Mouse (Mus musculus): ENCODE measurements at regions not wholly inside any gene's neighbourhood (a gene's known extent, or its start where the extent isn't known, plus 50 kb on each side); places are given as distances from the start of the nearest gene placed in this dataset.

DNA sequence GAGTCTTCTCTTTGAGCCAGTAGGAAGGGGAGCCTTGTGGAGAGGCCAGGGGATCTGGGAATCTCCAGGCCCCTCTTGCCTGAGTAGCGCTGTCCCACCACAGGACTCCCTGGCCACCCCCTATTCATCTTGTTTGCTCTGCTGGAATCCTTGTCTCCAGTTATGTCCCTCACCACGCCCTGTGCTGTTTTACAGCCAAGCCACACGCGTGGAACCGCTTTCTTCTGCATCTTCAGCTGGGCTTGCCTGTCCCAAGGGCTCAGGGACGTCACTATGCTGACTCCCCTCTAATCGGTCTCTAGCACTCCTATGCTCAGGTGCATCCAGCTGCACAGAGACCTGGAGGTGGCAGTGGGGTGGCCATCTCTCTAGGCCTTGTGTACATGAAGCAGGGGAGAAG, 151.3 kb downstream of the Pja1 start:
- no peak overlapping the region for H3K27ac ChIP-seq (ENCODE audit: low read depth, low read length)
- no peak overlapping the region for H3K4me3 ChIP-seq (ENCODE audit: low read depth, low read length)
- ATAC-seq (replicated peaks; ENCODE audit: insufficient number of reproducible peaks, low FRiP score, low TSS enrichment): no peak
- no peaks in the 10 kb centered on the region for H3K9me3 ChIP-seq (replicated peaks; ENCODE audit: control insufficient read depth, low read length)
- H3K4me2 ChIP-seq: no peak overlapping the region
- no peak overlapping the region for H3K9ac ChIP-seq (ENCODE audit: low read depth, low read length)
- peaks cover 6% of the 10 kb centered on the region; the same call in 1 of the 2 replicates for H3K4me1 ChIP-seq (ENCODE audit: control insufficient read depth, insufficient read depth, low read length)
- WGBS (ENCODE audit: insufficient replicate concordance): 85% methylated on average over 7 of the region's 7 CpGs
- H3K36me3 ChIP-seq (ENCODE audit: control insufficient read depth, insufficient read depth, low read length): no peaks in the 10 kb centered on the region
- peaks cover 11% of the 10 kb centered on the region; the same call in 1 of the 2 replicates for H3K27me3 ChIP-seq (ENCODE audit: control insufficient read depth, insufficient read depth, low read length)

- Histone ChIP-seq H3K9me3 (replicated peaks; ENCODE audit: control insufficient read depth, low read length) (no peaks in the 10 kb centered on the region), H3K27me3 (ENCODE audit: control insufficient read depth, insufficient read depth, low read length) (peaks cover 11% of the 10 kb centered on the region; the same call in 1 of the 2 replicates), H3K36me3 (ENCODE audit: control insufficient read depth, insufficient read depth, low read length) (no peaks in the 10 kb centered on the region), H3K9ac (ENCODE audit: low read depth, low read length) (no peak overlapping the region), H3K27ac (ENCODE audit: low read depth, low read length) (no peak overlapping the region), H3K4me1 (ENCODE audit: control insufficient read depth, insufficient read depth, low read length) (no peaks in the 10 kb centered on the region; the same call in 1 of the 2 replicates), H3K4me3 (ENCODE audit: low read depth, low read length) (no peak overlapping the region), H3K4me2 (no peak overlapping the region)
- ATAC-seq (replicated peaks; ENCODE audit: insufficient number of reproducible peaks, low FRiP score, low TSS enrichment): no peak
- 59% methylated on average over 6 of the region's 6 CpGs for WGBS (ENCODE audit: insufficient replicate concordance)
These were observed 151.9 kb downstream of the Pja1 start for GRCm38 (mm10) chrX:99319163-99319562.

DNA sequence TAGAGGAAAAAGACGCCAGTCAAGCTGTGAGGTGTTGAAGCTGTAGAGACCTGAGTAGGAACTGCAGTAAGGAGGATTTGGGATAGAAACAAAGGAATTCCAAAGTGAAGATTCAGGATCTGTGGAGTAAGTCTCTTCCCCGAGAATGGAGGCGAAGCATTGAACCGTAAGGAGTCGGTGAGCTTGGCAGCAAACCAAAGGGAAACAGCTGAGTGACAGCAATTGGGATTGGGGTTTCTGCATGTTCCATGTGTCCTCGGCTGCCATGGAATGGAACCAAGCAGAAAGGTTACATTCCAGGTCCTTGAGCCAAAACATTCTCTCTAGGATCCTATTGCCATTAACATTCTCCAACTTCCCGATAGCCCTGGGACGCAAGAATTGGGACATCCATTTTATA, 152.9 kb downstream of the Pja1 start:
- no peaks in the 10 kb centered on the region for H3K36me3 ChIP-seq (ENCODE audit: control insufficient read depth, insufficient read depth, low read length)
- H3K27ac ChIP-seq (ENCODE audit: low read depth, low read length): no peak overlapping the region
- ATAC-seq (replicated peaks; ENCODE audit: insufficient number of reproducible peaks, low FRiP score, low TSS enrichment): no peak
- no peaks in the 10 kb centered on the region; the same call in 1 of the 2 replicates for H3K4me1 ChIP-seq (ENCODE audit: control insufficient read depth, insufficient read depth, low read length)
- no peak overlapping the region for H3K4me3 ChIP-seq (ENCODE audit: low read depth, low read length)
- no peak overlapping the region for H3K9ac ChIP-seq (ENCODE audit: low read depth, low read length)
- no peak overlapping the region for H3K4me2 ChIP-seq
- H3K27me3 ChIP-seq (ENCODE audit: control insufficient read depth, insufficient read depth, low read length): peaks cover 13% of the 10 kb centered on the region; the same call in 1 of the 2 replicates
- WGBS (ENCODE audit: insufficient replicate concordance): 70% methylated on average over 8 of the region's 8 CpGs
- no peaks in the 10 kb centered on the region for H3K9me3 ChIP-seq (replicated peaks; ENCODE audit: control insufficient read depth, low read length)

- Histone ChIP-seq H3K27me3 (ENCODE audit: control insufficient read depth, insufficient read depth, low read length) (peaks cover 13% of the 10 kb centered on the region; the same call in 1 of the 2 replicates), H3K27ac (ENCODE audit: low read depth, low read length) (no peak overlapping the region), H3K36me3 (ENCODE audit: control insufficient read depth, insufficient read depth, low read length) (no peaks in the 10 kb centered on the region), H3K9ac (ENCODE audit: low read depth, low read length) (no peak overlapping the region), H3K4me2 (no peak overlapping the region), H3K9me3 (replicated peaks; ENCODE audit: control insufficient read depth, low read length) (no peaks in the 10 kb centered on the region), H3K4me3 (ENCODE audit: low read depth, low read length) (no peak overlapping the region), H3K4me1 (ENCODE audit: control insufficient read depth, insufficient read depth, low read length) (no peaks in the 10 kb centered on the region; the same call in 1 of the 2 replicates)
- 79% methylated on average over 10 of the region's 10 CpGs for WGBS (ENCODE audit: insufficient replicate concordance)
- ATAC-seq (replicated peaks; ENCODE audit: insufficient number of reproducible peaks, low FRiP score, low TSS enrichment): no peak
These were observed 153.3 kb downstream of the Pja1 start for GRCm38 (mm10) chrX:99317736-99318135.

DNA sequence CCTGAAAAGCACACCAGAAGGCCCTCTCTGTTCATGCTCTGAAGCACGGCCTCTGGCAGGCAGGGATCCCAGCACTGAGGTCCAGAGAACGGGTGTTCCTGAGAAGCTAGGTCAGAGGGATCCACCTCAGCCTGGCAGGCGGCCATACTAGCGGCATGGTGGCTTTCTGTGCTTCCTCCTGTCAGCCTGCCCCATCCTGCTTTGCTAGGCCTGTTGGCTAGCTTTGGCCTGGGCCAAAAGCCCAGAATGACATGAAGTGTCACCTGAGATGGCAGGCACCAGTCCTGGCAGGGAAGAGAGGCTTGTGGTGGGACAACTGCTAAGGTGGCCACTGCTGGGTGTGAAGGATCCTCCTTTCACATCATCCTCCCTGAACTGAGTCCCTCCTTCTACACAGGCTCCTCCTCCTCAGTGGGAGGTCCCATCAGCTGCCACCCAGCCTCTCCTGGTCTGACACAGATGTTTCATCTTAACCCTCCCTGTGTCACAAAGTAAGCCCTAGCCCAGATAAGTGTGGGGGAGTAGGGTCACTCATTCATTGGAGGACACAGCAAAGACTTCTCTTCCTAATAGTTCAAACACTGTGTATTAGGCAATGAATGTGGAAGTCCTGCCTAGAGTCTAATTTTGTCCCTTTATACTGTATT, 154.5 kb downstream of the Pja1 start:
- H3K4me2 ChIP-seq: no peak overlapping the region

GRCm38 (mm10) chrX:99299110-99299509, 163.2 kb downstream of the Efnb1 start:
- no peaks in the 10 kb centered on the region for H3K9me3 ChIP-seq (replicated peaks; ENCODE audit: control insufficient read depth, low read length)
- H3K4me1 ChIP-seq (ENCODE audit: control insufficient read depth, insufficient read depth, low read length): no peaks in the 10 kb centered on the region
- H3K36me3 ChIP-seq (ENCODE audit: control insufficient read depth, insufficient read depth, low read length): no peaks in the 10 kb centered on the region
- H3K27ac ChIP-seq (ENCODE audit: low read depth, low read length): no peak overlapping the region
- H3K4me3 ChIP-seq (ENCODE audit: low read depth, low read length): no peak overlapping the region
- H3K9ac ChIP-seq (ENCODE audit: low read depth, low read length): no peak overlapping the region
- H3K4me2 ChIP-seq: no peak overlapping the region
- peaks cover 13% of the 10 kb centered on the region for H3K27me3 ChIP-seq (ENCODE audit: control insufficient read depth, insufficient read depth, low read length)
- no peak for ATAC-seq (replicated peaks; ENCODE audit: insufficient number of reproducible peaks, low FRiP score, low TSS enrichment)
- WGBS (ENCODE audit: insufficient replicate concordance): 62% methylated on average over 6 of the region's 6 CpGs

More for the DNA sequence above, 154.5 kb downstream of the Pja1 start:
- no peaks in the 10 kb centered on the region for H3K9me3 ChIP-seq (replicated peaks; ENCODE audit: control insufficient read depth, low read length)
- no peaks in the 10 kb centered on the region for H3K36me3 ChIP-seq (ENCODE audit: control insufficient read depth, insufficient read depth, low read length)
- no peaks in the 10 kb centered on the region; the same call in 1 of the 2 replicates for H3K4me1 ChIP-seq (ENCODE audit: control insufficient read depth, insufficient read depth, low read length)
- peaks cover 13% of the 10 kb centered on the region; the same call in 1 of the 2 replicates for H3K27me3 ChIP-seq (ENCODE audit: control insufficient read depth, insufficient read depth, low read length)
- ATAC-seq (replicated peaks; ENCODE audit: insufficient number of reproducible peaks, low FRiP score, low TSS enrichment): no peak
- H3K9ac ChIP-seq (ENCODE audit: low read depth, low read length): no peak overlapping the region
- 71% methylated on average over 4 of the region's 4 CpGs for WGBS (ENCODE audit: insufficient replicate concordance)
- no peak overlapping the region for H3K4me3 ChIP-seq (ENCODE audit: low read depth, low read length)
- H3K27ac ChIP-seq (ENCODE audit: low read depth, low read length): no peak overlapping the region

- Histone ChIP-seq H3K36me3 (ENCODE audit: control insufficient read depth, insufficient read depth, low read length) (no peaks in the 10 kb centered on the region), H3K4me2 (no peak overlapping the region), H3K4me3 (ENCODE audit: low read depth, low read length) (no peak overlapping the region), H3K27me3 (ENCODE audit: control insufficient read depth, insufficient read depth, low read length) (peaks cover 13% of the 10 kb centered on the region), H3K27ac (ENCODE audit: low read depth, low read length) (no peak overlapping the region), H3K4me1 (ENCODE audit: control insufficient read depth, insufficient read depth, low read length) (peaks cover 5% of the 10 kb centered on the region), H3K9ac (ENCODE audit: low read depth, low read length) (no peak overlapping the region), H3K9me3 (replicated peaks; ENCODE audit: control insufficient read depth, low read length) (no peaks in the 10 kb centered on the region)
- WGBS (ENCODE audit: insufficient replicate concordance): 46% methylated on average over 8 of the region's 8 CpGs
- ATAC-seq (replicated peaks; ENCODE audit: insufficient number of reproducible peaks, low FRiP score, low TSS enrichment): no peak
These were observed 158.8 kb downstream of the Efnb1 start for GRCm38 (mm10) chrX:99294726-99295125.

- WGBS (ENCODE audit: insufficient replicate concordance): 79% methylated on average over 6 of the region's 6 CpGs
- Histone ChIP-seq H3K4me2 (no peak overlapping the region), H3K27ac (ENCODE audit: low read depth, low read length) (no peak overlapping the region), H3K36me3 (ENCODE audit: control insufficient read depth, insufficient read depth, low read length) (no peaks in the 10 kb centered on the region), H3K27me3 (ENCODE audit: control insufficient read depth, insufficient read depth, low read length) (peaks cover 10% of the 10 kb centered on the region), H3K4me1 (ENCODE audit: control insufficient read depth, insufficient read depth, low read length) (peaks cover 5% of the 10 kb centered on the region), H3K9me3 (replicated peaks; ENCODE audit: control insufficient read depth, low read length) (no peaks in the 10 kb centered on the region), H3K9ac (ENCODE audit: low read depth, low read length) (no peak overlapping the region), H3K4me3 (ENCODE audit: low read depth, low read length) (no peak overlapping the region)
- no peak for ATAC-seq (replicated peaks; ENCODE audit: insufficient number of reproducible peaks, low FRiP score, low TSS enrichment)
These were observed 158.0 kb downstream of the Efnb1 start for GRCm38 (mm10) chrX:99293967-99294366.

- Histone ChIP-seq H3K4me2 (no peak overlapping the region), H3K9ac (ENCODE audit: low read depth, low read length) (no peak overlapping the region), H3K27ac (ENCODE audit: low read depth, low read length) (no peak overlapping the region), H3K4me3 (ENCODE audit: low read depth, low read length) (no peak overlapping the region), H3K9me3 (replicated peaks; ENCODE audit: control insufficient read depth, low read length) (no peaks in the 10 kb centered on the region), H3K27me3 (ENCODE audit: control insufficient read depth, insufficient read depth, low read length) (peaks cover 7% of the 10 kb centered on the region), H3K36me3 (ENCODE audit: control insufficient read depth, insufficient read depth, low read length) (no peaks in the 10 kb centered on the region), H3K4me1 (ENCODE audit: control insufficient read depth, insufficient read depth, low read length) (peaks cover 5% of the 10 kb centered on the region)
- no peak for ATAC-seq (replicated peaks; ENCODE audit: insufficient number of reproducible peaks, low FRiP score, low TSS enrichment)
- 49% methylated on average over 11 of the region's 11 CpGs for WGBS (ENCODE audit: insufficient replicate concordance)
These were observed 156.8 kb downstream of the Efnb1 start for GRCm38 (mm10) chrX:99292758-99293157.

Measured in heart, embryonic 11.5 days (tissue).